Mouse (Mus musculus) forebrain, embryonic 10.5 days (tissue): Measurements from ENCODE around the gene Tnni1. TPM values are rescaled to one million over a fixed set of nuclear protein-coding genes. Genes with fewer than 3 reads are reported as not detected.

Experiments
- DNase-seq: peaks from one replicate; pipeline ENCODE4 v3.0.0-alpha.2; 2017; ENCODE audit warnings: low spot score; ENCODE audit errors: extremely low spot score
- H3K27ac ChIP-seq: fragments of 300-500 bp; sonication (generic); 2 replicates; pipeline ENCODE4 v1.5.1; 2016; ENCODE audit warnings: mild to moderate bottlenecking
- H3K27me3 ChIP-seq: fragments of 300-500 bp; sonication (generic); 2 replicates; pipeline ENCODE4 v1.6.1; 2016; ENCODE audit warnings: mild to moderate bottlenecking; ENCODE audit not compliant: poor library complexity, severe bottlenecking
- H3K36me3 ChIP-seq: fragments of 300-500 bp; sonication (generic); replicated peaks from 2 replicates; pipeline ENCODE4 v1.6.1; 2016; ENCODE audit warnings: mild to moderate bottlenecking, moderate library complexity
- H3K4me1 ChIP-seq: fragments of 300-500 bp; sonication (generic); 2 replicates; pipeline ENCODE4 v1.6.1; 2016
- H3K4me3 ChIP-seq: fragments of 300-500 bp; sonication (generic); 2 replicates; pipeline ENCODE4 v1.5.1; 2016; ENCODE audit warnings: mild to moderate bottlenecking, moderate library complexity
- H3K9me3 ChIP-seq: fragments of 300-500 bp; sonication (generic); 2 replicates; pipeline ENCODE4 v1.6.1; 2016; ENCODE audit warnings: mild to moderate bottlenecking, moderate library complexity
- WGBS: fragments of 180-500 bp; shearing (Covaris S2); methylation state at CpG from one replicate; pipeline ENCODE4 v1.1.7; 2016; 5-methylcytosine and 5-hydroxymethylcytosine counted together
- polyA plus RNA-seq: library from polyadenylated mRNA; unstranded; fragments of >200 nt; fragmentation: Nextera tagmentation; extraction: Ambion mirVana; gene quantifications from 2 replicates; pipeline ENCODE4 v1.2.1, GENCODE M21; 2016

Gene Tnni1
- polyA plus RNA-seq: 0.55 and 1.3 TPM in 2 replicates

DNA sequence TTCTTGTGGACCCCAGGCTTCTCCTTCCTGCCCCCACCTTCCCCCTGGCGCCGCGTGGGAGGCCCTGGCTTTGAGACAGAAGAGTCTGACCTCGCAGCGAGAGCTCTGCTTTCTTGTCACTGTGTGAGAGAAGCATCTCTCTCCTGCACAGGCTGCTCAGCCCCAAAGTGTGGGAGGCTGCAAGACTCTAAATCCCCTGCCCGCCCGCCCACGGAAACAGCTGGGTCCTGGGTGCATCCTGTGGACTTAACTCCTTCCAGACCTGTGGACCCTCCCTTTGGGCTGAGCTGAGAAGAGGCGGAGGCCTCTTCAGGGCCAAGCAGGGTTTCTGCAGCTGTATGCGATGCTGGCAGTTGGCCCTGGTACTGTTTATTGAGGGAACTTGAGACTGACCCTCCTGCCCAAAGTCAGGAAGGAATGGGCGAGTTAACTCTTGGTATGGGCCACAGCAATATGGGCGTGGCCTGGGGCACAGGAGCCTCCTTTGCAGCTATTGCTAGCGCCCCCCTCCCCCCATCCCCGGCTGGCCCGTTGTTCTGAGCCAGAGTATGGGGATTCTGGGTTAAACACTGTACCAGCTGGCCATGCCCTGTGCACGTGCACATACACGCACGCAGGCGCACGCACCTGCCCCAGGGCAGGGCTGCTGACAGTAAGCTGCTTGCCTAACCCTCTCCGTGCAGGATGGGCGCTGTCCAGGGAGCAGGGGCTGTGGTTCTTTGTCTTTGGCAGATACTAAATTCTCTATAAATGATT is at the start of gene Tnni1:
Gene Tnni1 (plus strand): TSS at position 655 of the 756 bp plus-strand sequence.
- 36% methylated on average over 22 of the region's 22 CpGs for WGBS
- no peaks in the 10 kb centered on the region for H3K36me3 ChIP-seq
- H3K27me3 ChIP-seq: peaks cover 27% of the 10 kb centered on the region
- H3K4me1 ChIP-seq: peaks cover 38% of the 10 kb centered on the region
- H3K27ac ChIP-seq: peak within 1 kb of the TSS; percentile 67
- H3K9me3 ChIP-seq: no peaks in the 10 kb centered on the region
- no peak for DNase-seq
- no peak within 1 kb of the TSS for H3K4me3 ChIP-seq

DNA sequence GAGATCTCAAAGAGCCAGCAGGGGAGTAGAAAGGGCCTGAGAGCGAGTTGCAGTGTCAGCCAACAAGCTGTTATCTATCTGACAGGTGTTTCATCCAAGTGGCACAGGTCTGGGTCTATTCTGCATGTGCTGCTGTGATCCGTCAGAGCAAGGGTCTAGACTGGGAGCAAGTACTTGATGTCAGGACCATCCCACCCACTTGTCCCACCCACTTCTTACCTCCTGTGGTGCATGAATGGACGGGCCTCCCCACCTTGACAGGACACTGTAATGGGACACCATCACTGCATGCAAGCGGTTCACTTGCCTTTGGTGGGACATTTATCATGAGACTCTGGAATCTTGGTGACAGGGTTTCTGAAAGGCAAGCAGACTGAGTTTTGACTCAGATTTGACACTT is 49.4 kb upstream of the Tnni1 start:
- Histone ChIP-seq H3K27me3 (peaks cover 24% of the 10 kb centered on the region), H3K4me3 (peak overlapping the region; percentile 71), H3K27ac (peak overlapping the region; percentile 87), H3K4me1 (peaks cover 68% of the 10 kb centered on the region), H3K9me3 (no peaks in the 10 kb centered on the region), H3K36me3 (no peaks in the 10 kb centered on the region)
- DNase-seq: no peak
- WGBS: 21% methylated on average over 4 of the region's 4 CpGs

DNA sequence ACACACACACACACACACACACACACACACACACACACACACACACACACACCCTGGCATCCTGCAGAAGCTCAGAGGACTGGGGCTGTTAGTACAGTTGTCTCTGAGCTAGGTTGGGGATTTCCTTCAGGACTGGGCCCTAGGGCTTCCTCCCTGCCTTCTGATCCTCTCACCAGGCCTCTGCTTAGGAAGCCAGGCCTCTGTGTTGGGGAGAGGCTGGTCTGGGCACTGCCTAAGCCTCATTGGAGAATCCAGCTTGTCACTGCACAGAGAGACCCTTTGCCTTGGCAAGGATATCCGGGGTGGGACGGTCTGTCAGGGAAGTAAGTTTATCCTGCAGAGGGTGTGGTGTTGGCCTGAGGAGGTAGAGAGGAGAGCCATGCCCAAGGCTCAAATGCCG is 48.9 kb upstream of the Tnni1 start:
- no peak for DNase-seq
- H3K4me3 ChIP-seq: peak overlapping the region; percentile 71
- H3K4me1 ChIP-seq: peaks cover 73% of the 10 kb centered on the region
- H3K27me3 ChIP-seq: peaks cover 24% of the 10 kb centered on the region
- WGBS: 53% methylated on average over 3 of the region's 3 CpGs
- no peaks in the 10 kb centered on the region for H3K36me3 ChIP-seq
- H3K9me3 ChIP-seq: no peaks in the 10 kb centered on the region
- peak overlapping the region; percentile 64 for H3K27ac ChIP-seq

DNA sequence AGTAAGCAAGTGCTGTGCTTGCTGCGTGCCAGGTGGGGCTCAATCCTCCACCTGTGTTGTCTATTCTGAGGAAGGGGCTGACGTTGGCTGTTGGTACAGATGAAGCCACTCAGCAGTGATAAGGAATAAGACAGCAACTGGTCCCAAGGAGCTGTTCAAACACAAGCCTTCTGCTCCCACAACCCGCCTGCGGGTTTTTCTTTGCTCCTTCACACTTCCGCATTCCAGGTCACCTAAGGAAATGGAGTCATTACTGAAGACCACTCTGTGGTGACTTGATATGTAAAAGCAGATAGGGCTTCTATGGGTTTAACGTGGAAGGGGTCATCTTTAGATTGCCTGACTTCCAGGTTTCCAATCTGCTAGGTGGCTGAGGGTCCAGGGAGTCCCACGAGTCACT is 47.8 kb upstream of the Tnni1 start:
- Histone ChIP-seq H3K4me3 (no peak overlapping the region), H3K4me1 (peaks cover 80% of the 10 kb centered on the region), H3K9me3 (no peaks in the 10 kb centered on the region), H3K27me3 (peaks cover 24% of the 10 kb centered on the region), H3K36me3 (no peaks in the 10 kb centered on the region), H3K27ac (peak overlapping the region; percentile 67)
- WGBS: 77% methylated on average over 7 of the region's 7 CpGs
- no peak for DNase-seq

DNA sequence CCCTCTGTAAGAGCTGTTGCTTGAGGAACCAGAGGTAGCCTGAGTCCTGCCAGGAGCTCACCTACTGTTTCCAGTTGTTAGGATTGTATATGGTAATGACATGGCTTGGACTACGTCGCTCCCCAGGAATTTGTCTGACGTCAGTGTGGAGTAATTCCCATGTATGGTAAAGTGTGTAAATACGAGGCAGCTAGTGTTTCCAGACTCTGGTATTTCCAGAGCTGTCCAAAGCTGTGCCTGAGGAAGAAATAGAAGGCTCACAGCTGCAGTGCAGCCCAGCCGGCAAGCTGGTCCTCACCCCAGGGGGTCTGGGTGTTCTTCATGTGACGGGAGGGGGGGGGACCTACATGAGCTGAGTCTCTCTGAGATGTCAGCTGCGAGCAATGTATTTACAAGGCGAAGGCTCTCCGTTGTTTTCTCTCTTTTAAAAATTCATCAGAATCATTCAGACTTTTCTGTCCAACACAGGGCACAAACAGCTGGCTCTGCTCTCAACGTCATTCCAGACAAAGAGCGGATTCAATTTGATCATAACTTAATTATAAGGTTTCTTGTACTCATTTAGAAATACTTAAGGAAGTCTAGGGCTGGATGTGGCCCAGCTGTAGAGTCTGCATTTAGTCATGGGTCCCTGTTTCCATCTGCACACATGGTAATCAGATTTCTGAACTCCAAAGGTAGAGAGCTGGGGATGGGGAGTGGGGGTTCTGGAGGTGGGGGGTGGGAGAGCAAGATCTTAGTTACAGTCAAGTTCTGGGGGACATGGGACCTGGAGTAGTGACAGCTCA is 47.1 kb upstream of the Tnni1 start:
- peak overlapping the region; percentile 67 for H3K27ac ChIP-seq
- H3K27me3 ChIP-seq: peaks cover 24% of the 10 kb centered on the region
- WGBS: 53% methylated on average over 11 of the region's 11 CpGs
- no peak overlapping the region for H3K4me3 ChIP-seq
- peak; percentile 42 for DNase-seq
- H3K36me3 ChIP-seq: 0 out of 2 replicates have a peak, but pooled peaks cover 5% of the 10 kb centered on the region
- peaks cover 80% of the 10 kb centered on the region for H3K4me1 ChIP-seq
- no peaks in the 10 kb centered on the region for H3K9me3 ChIP-seq

DNA sequence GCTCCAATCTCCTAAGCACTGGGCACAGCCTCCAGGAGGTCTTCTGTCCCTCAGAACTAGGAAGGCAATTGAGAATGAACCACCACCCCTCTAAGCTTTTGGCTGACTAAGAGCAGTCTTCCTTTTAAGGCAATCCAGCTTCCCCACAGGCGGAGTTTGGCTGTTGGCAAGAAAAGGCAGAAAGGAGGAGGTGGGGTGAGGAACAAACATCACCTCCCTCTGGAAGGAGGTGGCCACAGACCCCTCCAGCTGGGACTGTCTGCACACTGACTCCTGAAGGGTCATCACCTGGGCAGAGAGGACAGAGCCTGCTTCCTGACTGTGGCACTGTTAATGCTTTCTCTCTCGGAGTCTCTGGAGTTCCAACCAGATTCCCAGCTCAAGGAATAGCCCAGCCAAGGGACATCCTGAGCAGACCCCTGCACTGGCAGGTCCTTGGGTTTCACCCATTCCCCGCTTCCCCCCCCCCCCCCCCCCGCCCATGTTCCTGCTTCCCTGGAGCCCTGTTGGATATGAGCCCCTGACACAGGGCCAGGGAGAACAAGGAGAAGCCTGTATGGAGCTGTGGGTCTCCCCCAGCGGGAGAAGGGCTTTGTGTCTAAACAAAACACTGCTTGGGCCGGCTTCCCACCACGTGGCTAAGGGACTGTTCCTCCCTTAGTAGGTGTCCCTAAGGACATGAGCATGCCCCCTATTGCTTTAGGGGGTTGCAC is 44.9 kb upstream of the Tnni1 start:
- 25% methylated on average over 6 of the region's 7 CpGs for WGBS
- Histone ChIP-seq H3K4me1 (peaks cover 68% of the 10 kb centered on the region), H3K27me3 (peaks cover 17% of the 10 kb centered on the region; the same call in 1 of the 2 replicates), H3K27ac (peak overlapping the region; percentile 83), H3K36me3 (peaks cover 7% of the 10 kb centered on the region; the same call in 1 of the 2 replicates), H3K4me3 (no peak overlapping the region), H3K9me3 (no peaks in the 10 kb centered on the region)
- DNase-seq: no peak

DNA sequence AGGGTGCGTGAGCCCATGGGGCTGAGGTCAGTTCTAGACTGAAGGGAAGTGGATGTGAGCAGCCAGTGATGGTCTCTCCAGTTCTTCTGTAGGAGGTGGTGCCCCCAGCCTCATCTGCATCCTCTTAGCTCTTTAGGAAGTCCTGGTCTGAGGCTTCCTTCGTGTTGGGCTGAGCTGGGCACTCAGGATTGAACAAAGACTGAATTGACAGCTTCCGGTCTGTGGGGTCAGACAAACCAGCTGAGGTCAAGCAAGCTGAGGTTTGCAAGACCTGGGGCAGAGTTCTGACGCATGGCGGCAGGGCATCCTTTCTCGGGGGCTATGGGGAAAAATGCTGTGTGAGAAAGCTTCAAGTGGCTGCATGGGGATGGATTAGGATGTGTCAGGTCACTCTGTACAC is 43.8 kb upstream of the Tnni1 start:
- Histone ChIP-seq H3K27ac (peak overlapping the region; percentile 83), H3K4me3 (no peak overlapping the region), H3K9me3 (no peaks in the 10 kb centered on the region), H3K4me1 (peaks cover 64% of the 10 kb centered on the region), H3K27me3 (peaks cover 7% of the 10 kb centered on the region; the same call in 1 of the 2 replicates), H3K36me3 (peaks cover 10% of the 10 kb centered on the region; the same call in 1 of the 2 replicates)
- 30% methylated on average over 6 of the region's 6 CpGs for WGBS
- DNase-seq: peak; percentile 32

DNA sequence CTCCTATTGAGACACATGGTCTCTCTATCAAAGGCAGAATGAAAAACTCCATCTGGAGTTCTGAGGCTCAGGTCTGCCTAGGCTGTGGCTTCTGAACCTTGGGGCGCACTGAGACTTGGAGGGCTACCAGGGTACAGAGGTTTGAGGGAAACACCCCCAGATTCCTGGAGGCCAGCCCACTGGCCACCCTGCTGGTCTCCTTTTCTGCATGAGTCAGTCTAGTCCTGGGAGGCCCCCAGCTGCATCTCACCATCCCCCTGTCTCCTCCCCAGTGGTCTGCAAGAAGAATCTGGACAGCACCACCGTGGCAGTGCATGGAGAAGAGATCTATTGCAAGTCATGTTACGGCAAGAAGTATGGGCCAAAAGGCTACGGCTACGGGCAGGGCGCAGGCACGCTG is 34.2 kb upstream of the Tnni1 start:
- H3K9me3 ChIP-seq: no peaks in the 10 kb centered on the region
- no peak overlapping the region for H3K4me3 ChIP-seq
- H3K4me1 ChIP-seq: peaks cover 14% of the 10 kb centered on the region
- no peak for DNase-seq
- no peak overlapping the region for H3K27ac ChIP-seq
- peaks cover 37% of the 10 kb centered on the region for H3K36me3 ChIP-seq
- H3K27me3 ChIP-seq: no peaks in the 10 kb centered on the region
- WGBS: 91% methylated on average over 7 of the region's 7 CpGs

DNA sequence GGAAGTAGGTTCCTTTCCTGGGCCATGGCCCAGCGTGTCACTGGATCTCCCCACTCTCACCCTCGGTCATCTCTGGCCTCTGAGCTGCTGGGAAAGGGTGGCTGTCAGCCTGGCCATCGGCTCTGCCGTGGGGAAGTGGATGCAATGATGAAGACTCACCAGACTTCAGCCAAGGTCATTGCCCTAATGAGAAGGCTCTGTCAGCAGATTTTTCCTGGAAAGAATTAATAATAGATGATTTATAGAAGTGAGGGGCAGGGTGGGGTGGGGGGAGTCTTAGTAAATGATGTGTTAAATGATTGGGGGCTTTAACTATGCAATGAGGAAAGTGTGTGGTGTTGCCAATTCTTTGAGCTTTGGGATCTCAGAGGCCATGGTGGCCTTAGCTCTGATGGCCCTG is 33.0 kb upstream of the Tnni1 start:
- H3K4me1 ChIP-seq: peaks cover 8% of the 10 kb centered on the region
- DNase-seq: no peak
- no peaks in the 10 kb centered on the region for H3K9me3 ChIP-seq
- H3K27ac ChIP-seq: no peak overlapping the region
- no peaks in the 10 kb centered on the region for H3K27me3 ChIP-seq
- H3K36me3 ChIP-seq: peaks cover 50% of the 10 kb centered on the region
- no peak overlapping the region for H3K4me3 ChIP-seq
- WGBS: 90% methylated on average over 4 of the region's 4 CpGs

DNA sequence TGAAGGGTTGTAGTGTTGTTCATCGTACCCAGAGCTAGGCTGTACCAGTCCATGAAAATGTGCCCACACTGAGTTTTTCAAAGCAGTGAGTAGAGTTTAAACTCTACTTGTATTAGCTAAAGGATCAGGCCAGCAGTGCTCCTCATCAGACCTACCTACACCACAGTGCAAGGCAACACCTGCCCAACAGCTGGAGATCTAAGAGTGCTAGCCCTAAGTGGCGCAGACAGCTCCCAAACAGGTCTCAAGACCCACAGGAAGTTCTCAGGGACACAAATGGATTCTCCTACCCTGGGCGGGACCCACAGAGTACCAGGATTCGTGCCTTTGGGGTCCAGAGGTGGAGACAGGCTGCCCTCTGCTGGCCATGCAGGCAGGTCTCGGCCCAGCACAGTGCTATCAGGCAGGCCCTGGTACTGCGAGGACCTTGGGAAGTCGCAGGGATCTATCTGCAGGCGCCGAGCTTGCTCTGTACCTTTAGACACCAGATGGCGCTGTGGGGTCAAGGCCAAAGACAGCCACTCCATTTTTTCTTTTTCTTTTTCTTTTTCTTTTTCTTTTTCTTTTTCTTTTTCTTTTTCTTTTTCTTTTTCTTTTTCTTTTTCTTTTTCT is 26.4 kb upstream of the Tnni1 start:
- peaks cover 17% of the 10 kb centered on the region; the same call in 1 of the 2 replicates for H3K27me3 ChIP-seq
- H3K27ac ChIP-seq: 0 out of 2 replicates have a peak overlapping the region, but pooled peaks have one; percentile 9
- no peak overlapping the region for H3K4me3 ChIP-seq
- DNase-seq: peak; percentile 92
- H3K9me3 ChIP-seq: no peaks in the 10 kb centered on the region
- peaks cover 11% of the 10 kb centered on the region for H3K4me1 ChIP-seq
- WGBS: 11% methylated on average over 10 of the region's 10 CpGs
- peaks cover 30% of the 10 kb centered on the region for H3K36me3 ChIP-seq

DNA sequence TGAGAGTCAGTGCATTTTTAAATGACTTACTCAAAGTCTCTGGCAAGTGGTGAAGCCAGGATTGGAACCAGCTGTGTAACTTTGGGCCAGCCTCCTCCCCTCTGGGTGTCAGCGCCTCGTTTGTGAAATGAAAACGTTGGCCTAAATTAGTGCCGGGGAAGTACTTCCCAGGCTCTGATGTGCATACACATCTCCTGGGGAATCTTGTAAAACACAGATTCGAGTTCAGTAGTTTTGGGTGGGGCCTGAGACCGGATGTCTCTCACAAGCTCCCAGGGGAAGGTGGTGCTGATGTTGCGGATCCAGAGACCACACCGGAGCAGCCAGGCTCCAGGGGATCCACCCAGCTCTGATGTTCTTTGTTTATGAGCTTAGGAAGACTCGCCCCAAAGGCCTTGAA is 23.9 kb upstream of the Tnni1 start:
- DNase-seq: no peak
- Histone ChIP-seq H3K27ac (no peak overlapping the region), H3K27me3 (peaks cover 17% of the 10 kb centered on the region; the same call in 1 of the 2 replicates), H3K36me3 (peaks cover 13% of the 10 kb centered on the region), H3K9me3 (no peaks in the 10 kb centered on the region), H3K4me1 (peaks cover 13% of the 10 kb centered on the region), H3K4me3 (no peak overlapping the region)
- WGBS: 73% methylated on average over 9 of the region's 9 CpGs

DNA sequence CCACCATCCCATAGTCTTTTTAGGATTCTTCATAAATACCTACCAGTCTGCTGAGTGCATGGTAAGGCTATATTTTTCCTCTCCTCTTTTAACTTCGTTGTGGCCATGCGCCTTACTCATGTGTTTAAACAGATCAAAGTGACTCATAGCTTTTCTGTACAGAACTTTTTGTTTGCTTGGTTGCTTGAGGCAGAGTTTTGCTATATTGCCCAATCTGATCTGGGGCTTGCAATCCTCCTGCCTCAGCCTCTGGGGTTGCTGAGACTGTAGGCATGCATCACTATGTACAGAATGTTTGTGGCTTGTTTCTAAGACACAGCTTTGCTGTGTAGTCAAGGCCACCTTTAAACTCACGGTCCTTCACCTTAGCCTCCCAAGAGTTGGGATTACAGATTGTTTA is 23.3 kb upstream of the Tnni1 start:
- no peak for DNase-seq
- peaks cover 7% of the 10 kb centered on the region for H3K36me3 ChIP-seq
- H3K4me1 ChIP-seq: peaks cover 13% of the 10 kb centered on the region
- H3K27me3 ChIP-seq: peaks cover 17% of the 10 kb centered on the region; the same call in 1 of the 2 replicates
- no peaks in the 10 kb centered on the region for H3K9me3 ChIP-seq
- H3K27ac ChIP-seq: no peak overlapping the region
- no peak overlapping the region for H3K4me3 ChIP-seq
- WGBS: 91% methylated on average over 3 of the region's 3 CpGs
